Mouse (Mus musculus) spleen, adult 2 months (tissue): ENCODE results near the gene Adgrl3.

ENCODE experiments used
- CTCF ChIP-seq: fragments of 200-500 bp; IDR thresholded peaks from 2 replicates; pipeline ENCODE4 v1.5.1; 2011; ENCODE audit warnings: mild to moderate bottlenecking, inconsistent platforms; ENCODE audit not compliant: insufficient read depth, insufficient read length, insufficient replicate concordance; ENCODE audit errors: extremely low read depth
- POLR2A ChIP-seq: fragments of 200-500 bp; IDR thresholded peaks from 2 replicates; pipeline ENCODE4 v1.6.1; 2011; ENCODE audit warnings: low read depth, low read length, inconsistent platforms

DNA sequence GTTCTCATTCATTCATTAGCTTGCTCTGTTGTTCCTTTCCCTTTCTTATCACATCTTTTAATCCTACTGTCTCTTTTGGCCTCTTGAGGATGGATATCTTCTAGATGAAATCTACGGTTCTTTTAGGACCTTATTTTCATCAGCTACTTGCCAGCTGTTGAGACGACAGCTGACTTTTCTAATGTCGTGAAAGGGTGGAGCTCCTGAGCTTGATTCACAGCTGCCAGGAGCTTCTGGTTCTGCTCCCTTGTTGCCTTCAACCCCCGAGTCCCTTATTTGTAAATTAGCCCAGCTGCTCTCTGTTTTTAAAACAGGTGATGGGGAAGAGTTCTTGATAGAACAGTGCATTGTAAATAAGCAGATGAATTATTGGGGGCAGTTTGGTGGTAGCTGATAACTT lies 48.9 kb downstream of the Adgrl3 start:
- TF ChIP-seq CTCF (no peak), POLR2A (no peak)
